Mouse (Mus musculus) heart, embryonic 12.5 days (tissue): ENCODE data around the gene Olfr1412. TPM values are rescaled to one million over a fixed set of nuclear protein-coding genes. Genes with fewer than 3 reads are reported as not detected.

Experiments
- ATAC-seq: fragments of 200-750 bp; cut with Nextera tagmentation; 2 replicates; pipeline ENCODE4 v1.8.0; 2017; ENCODE audit warnings: moderate TSS enrichment, moderate library complexity; ENCODE audit not compliant: insufficient number of reproducible peaks, low FRiP score
- H3K27ac ChIP-seq: fragments of 300-500 bp; sonication (generic); 2 replicates; pipeline ENCODE4 v1.5.1; 2016; ENCODE audit warnings: mild to moderate bottlenecking, moderate library complexity; ENCODE audit not compliant: poor library complexity, severe bottlenecking
- H3K27me3 ChIP-seq: fragments of 300-500 bp; sonication (generic); replicated peaks from 2 replicates; pipeline ENCODE4 v1.6.1; 2016; ENCODE audit warnings: mild to moderate bottlenecking, moderate library complexity
- H3K36me3 ChIP-seq: fragments of 300-500 bp; sonication (generic); 2 replicates; pipeline ENCODE4 v1.6.1; 2016; ENCODE audit warnings: mild to moderate bottlenecking, moderate library complexity
- H3K4me1 ChIP-seq: fragments of 300-500 bp; sonication (generic); replicated peaks from 2 replicates; pipeline ENCODE4 v1.6.1; 2016; ENCODE audit warnings: mild to moderate bottlenecking
- H3K4me2 ChIP-seq: fragments of 300-500 bp; sonication (generic); 2 replicates; pipeline ENCODE4 v1.6.1; 2016; ENCODE audit warnings: mild to moderate bottlenecking, moderate library complexity
- H3K4me3 ChIP-seq: fragments of 300-500 bp; sonication (generic); 2 replicates; pipeline ENCODE4 v1.5.1; 2016; ENCODE audit warnings: mild to moderate bottlenecking
- H3K9ac ChIP-seq: fragments of 300-500 bp; sonication (generic); 2 replicates; pipeline ENCODE4 v1.6.1; 2016; ENCODE audit warnings: mild to moderate bottlenecking, moderate library complexity
- H3K9me3 ChIP-seq: fragments of 300-500 bp; sonication (generic); replicated peaks from 2 replicates; pipeline ENCODE4 v1.6.1; 2016; ENCODE audit warnings: mild to moderate bottlenecking, moderate library complexity
- WGBS: fragments of 180-500 bp; shearing (Covaris S2); methylation state at CpG from one replicate; pipeline ENCODE4 v1.1.7; 2016; 5-methylcytosine and 5-hydroxymethylcytosine counted together
- polyA plus RNA-seq: library from polyadenylated mRNA; unstranded; fragments of >200 nt; fragmentation: Nextera tagmentation; extraction: Ambion mirVana; gene quantifications from 2 replicates; pipeline ENCODE4 v1.2.1, GENCODE M21; 2016

Olfr1412 gene
- polyA plus RNA-seq, 1 experiment from 2014 or later: not detected

DNA sequence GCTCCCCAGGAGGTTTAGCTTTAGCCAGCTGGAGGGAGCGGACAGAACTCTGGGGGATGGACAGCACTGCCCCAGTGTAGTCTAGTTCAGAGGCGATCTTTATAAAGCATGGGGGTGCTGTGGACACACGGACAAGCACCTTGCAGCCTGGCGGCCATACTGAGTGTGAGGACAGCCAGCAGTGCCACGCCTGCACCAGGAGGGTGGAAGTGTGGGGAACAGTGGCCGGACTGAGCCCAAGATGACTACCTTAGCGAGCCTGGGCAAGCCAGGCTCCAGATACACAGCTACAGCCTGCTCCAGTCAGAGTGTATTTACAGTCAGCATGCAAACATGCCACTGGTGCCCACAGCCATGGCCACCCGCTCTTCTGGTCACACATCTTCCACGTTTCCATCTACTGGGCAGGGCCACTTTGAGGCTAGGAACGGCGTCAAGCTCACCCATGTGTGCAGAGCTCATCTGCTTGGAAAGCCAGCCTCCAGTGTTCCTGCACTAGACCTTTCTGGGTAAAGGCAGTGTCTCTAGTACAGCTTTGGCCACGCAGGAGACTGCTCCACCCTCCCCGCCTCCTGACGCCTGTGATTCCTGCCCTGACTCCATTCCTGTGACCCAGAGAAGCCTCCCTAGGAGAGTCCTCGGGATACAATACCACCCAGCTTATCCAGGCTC lies 52.1 kb downstream of the Olfr1412 start:
- 91% methylated on average over 15 of the region's 15 CpGs for WGBS
- no peak overlapping the region for H3K4me2 ChIP-seq
- no peak for ATAC-seq
- H3K4me1 ChIP-seq: peaks cover 25% of the 10 kb centered on the region
- H3K9ac ChIP-seq: no peak overlapping the region
- no peak overlapping the region for H3K4me3 ChIP-seq
- peaks cover 40% of the 10 kb centered on the region for H3K36me3 ChIP-seq
- H3K27ac ChIP-seq: no peak overlapping the region
- no peaks in the 10 kb centered on the region for H3K27me3 ChIP-seq
- H3K9me3 ChIP-seq: no peaks in the 10 kb centered on the region

DNA sequence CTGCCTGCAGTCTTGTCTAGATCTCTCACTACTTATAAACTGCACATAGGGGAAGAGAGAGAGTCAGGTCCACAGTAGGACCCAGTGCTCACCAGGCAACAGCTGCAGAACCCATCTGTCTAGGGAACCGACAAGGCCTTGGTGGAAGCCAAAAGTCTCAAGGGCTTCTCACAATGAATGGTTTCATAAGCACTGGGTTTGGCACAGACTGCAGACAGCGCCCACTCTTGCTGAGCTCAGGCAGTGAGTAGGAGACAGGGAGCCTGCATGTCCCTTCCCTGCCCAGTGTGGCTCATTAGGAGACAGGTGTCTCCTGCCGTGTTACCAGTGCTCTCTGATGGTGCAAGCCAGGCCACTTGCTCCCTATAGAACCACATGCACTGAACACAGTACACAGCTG lies 52.6 kb downstream of the Olfr1412 start:
- Histone ChIP-seq H3K27ac (no peak overlapping the region), H3K9ac (no peak overlapping the region), H3K4me1 (peaks cover 25% of the 10 kb centered on the region), H3K4me2 (no peak overlapping the region), H3K9me3 (no peaks in the 10 kb centered on the region), H3K27me3 (no peaks in the 10 kb centered on the region), H3K4me3 (no peak overlapping the region), H3K36me3 (peaks cover 40% of the 10 kb centered on the region)
- WGBS: 88% methylated on average over 3 of the region's 3 CpGs
- no peak for ATAC-seq

DNA sequence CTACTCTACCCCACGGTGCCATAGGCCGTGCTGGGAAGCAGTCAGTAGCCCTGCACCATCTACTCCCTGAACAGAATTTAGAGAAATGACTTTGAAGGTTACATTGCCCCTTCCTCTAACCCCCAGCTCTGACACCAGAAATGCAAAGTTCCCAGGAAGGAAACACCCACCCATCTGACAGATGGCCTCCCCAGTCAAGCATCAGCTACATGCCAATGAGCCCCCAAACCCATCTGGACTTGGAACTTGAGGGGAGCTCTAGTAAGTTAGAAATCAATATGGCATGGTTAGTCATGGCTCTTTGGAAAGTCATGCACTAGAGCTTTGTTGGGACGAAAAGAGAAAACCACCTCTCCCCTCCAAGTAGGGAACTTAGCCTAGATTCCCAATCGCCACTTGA lies 53.2 kb downstream of the Olfr1412 start:
- no peak overlapping the region for H3K9ac ChIP-seq
- H3K4me3 ChIP-seq: no peak overlapping the region
- ATAC-seq: no peak

DNA sequence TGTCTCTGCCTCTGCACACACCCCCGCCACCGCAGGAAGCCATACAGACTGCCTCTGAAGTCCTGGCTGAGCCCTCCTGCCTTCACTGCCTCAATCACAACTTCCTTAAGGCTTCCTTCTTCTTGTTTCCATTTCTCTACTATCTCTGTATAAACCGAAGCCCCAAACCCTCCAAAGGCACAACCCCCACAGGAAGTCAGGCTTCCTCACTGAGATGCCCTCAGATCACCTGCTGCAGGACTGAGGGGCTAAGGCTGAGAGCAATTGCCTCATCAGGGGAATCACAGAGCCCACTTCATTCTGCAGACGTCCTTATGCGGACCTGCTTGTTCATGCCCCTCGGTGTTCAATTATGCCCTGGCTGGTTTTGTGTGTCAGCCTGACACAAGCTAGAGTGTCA lies 54.8 kb downstream of the Olfr1412 start:
- H3K4me2 ChIP-seq: peak overlapping the region; percentile 98
- H3K4me1 ChIP-seq: peaks cover 21% of the 10 kb centered on the region
- no peaks in the 10 kb centered on the region for H3K9me3 ChIP-seq
- H3K36me3 ChIP-seq: peaks cover 40% of the 10 kb centered on the region
- H3K27ac ChIP-seq: no peak overlapping the region
- ATAC-seq: no peak
- peak overlapping the region; percentile 97 for H3K4me3 ChIP-seq
- H3K9ac ChIP-seq: no peak overlapping the region; the same call in 1 of the 2 replicates
- peaks cover 11% of the 10 kb centered on the region; the same call in 1 of the 2 replicates for H3K27me3 ChIP-seq
- 70% methylated on average over 6 of the region's 6 CpGs for WGBS

More for the DNA sequence above, 53.2 kb downstream of the Olfr1412 start:
- Histone ChIP-seq H3K4me2 (no peak overlapping the region), H3K27me3 (no peaks in the 10 kb centered on the region), H3K4me1 (peaks cover 25% of the 10 kb centered on the region), H3K36me3 (peaks cover 40% of the 10 kb centered on the region), H3K27ac (no peak overlapping the region), H3K9me3 (no peaks in the 10 kb centered on the region)
- 92% methylated on average over 4 of the region's 4 CpGs for WGBS

Other genes starting within 250 kb of the Olfr1412 start
- 406 and 431 TPM in 2 replicates for gene Ndufa10, start 111.9 kb upstream of the Olfr1412 start, polyA plus RNA-seq
- gene Olfr1416, start 100.7 kb upstream of the Olfr1412 start, polyA plus RNA-seq: not detected in 2 replicates
- not detected in 2 replicates for gene Olfr1415, start 89.7 kb upstream of the Olfr1412 start, polyA plus RNA-seq
- not detected in 2 replicates for gene Olfr1414, start 67.1 kb upstream of the Olfr1412 start, polyA plus RNA-seq
- not detected in 2 replicates for gene Olfr1413, start 14.5 kb upstream of the Olfr1412 start, polyA plus RNA-seq
- not detected in 2 replicates for gene Olfr1411, start 8.6 kb downstream of the Olfr1412 start, polyA plus RNA-seq
- gene Olfr1410, start 20.0 kb downstream of the Olfr1412 start, polyA plus RNA-seq: not detected in 2 replicates
- gene Olfr12, start 32.0 kb downstream of the Olfr1412 start, polyA plus RNA-seq: not detected in 2 replicates
- 348 and 375 TPM in 2 replicates for gene Cops9, start 56.2 kb downstream of the Olfr1412 start, polyA plus RNA-seq
- gene Otos, start 63.1 kb downstream of the Olfr1412 start, polyA plus RNA-seq: not detected in 2 replicates
- gene Gpc1, start 245.9 kb downstream of the Olfr1412 start, polyA plus RNA-seq: 67.2 and 70.3 TPM in 2 replicates